Mouse (Mus musculus): ENCODE measurements around the gene Skiv2l.
"Not testable (repeated sequence)": the region's sequence is repeated elsewhere in the genome, so short reads cannot be mapped to it uniquely, and the experiment has no call there.

DNA sequence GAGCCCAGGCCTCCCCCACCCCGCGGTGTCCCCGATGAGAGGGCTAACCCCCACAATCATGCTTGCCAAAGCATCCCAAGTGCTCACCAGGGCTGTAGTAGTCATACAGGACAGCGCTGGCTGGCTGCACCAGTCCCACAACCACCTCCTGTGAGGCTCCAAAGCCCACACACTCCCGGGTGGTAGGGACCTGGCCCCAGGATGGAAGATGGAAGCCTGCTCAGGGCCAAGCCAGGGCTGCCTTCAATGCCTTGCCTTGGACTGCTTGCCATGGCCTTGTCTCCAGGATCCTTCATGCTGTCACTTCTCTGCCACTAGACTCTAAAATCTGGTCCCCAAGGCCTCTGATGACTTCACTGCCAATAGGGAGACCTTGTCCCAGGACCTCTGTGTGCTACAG, 39.6 kb downstream of the Skiv2l start:
- TF ChIP-seq CTCF, EP300 (IDR thresholded peaks at IDR 0.05; ENCODE audit: low read depth): not testable (repeated sequence)

Measured in heart, postnatal 0 days (tissue).